Mouse (Mus musculus): Measurements from ENCODE around the gene Mtx2.

Gene Mtx2

DNA sequence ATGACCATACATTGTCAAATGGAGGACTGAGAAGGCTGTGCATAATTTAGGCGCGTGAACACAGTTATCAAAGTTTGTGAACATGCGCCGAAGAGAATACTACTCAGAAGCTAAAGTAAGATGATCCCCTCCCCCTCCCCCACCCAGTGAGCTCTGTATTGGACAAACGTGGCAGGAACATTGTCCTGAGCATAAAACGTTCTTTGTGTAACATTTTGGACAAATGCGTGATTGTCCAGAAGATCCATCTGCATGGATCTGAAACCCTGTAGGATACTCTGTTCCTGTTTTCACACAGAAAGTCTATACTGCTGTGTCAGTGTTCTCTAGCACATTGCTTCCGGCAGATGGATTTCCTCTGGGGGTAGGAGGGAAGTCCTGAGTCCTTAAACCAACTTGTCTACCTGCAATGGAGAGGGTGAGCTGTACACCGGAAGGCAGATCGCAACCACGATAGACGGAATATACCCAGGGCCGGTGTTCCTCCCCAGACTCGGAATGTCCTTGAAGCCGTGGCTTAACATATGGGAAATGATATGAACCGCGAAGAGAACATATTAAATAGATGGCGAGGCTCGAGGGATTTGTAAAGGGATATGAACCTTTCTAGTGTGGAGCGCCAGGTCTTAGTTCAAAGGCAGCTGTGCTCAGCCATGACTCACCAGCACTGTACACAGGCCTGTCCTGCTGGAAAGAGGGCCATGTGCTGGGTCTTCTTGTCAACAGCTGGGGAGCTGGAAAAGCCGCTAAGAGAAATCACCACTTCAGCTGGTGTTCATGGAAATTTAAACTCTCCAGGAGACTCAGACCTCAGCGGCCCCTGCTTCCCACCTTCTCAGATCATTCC, 100.6 kb downstream of the Mtx2 start:
- no peak for DNase-seq
